Mouse (Mus musculus) megakaryocyte, embryonic 14.5 days (primary cell): ENCODE data around the gene Faf2. TPM values are rescaled to one million over a fixed set of nuclear protein-coding genes. Genes with fewer than 3 reads are reported as not detected.
A peak's percentile ranks its signal among the peaks of the same experiment; 100 is the strongest.
"Not testable (repeated sequence)": the region's sequence is repeated elsewhere in the genome, so short reads cannot be mapped to it uniquely, and the experiment has no call there.

ENCODE experiments used
- H3K27me3 ChIP-seq: replicated peaks from 2 replicates; pipeline ENCODE3; 2012; ENCODE audit warnings: inconsistent platforms
- H3K36me3 ChIP-seq: replicated peaks from 2 replicates; pipeline ENCODE3; 2012; ENCODE audit warnings: low read length, inconsistent platforms, mixed read lengths
- H3K4me1 ChIP-seq: 2 replicates; pipeline ENCODE4 v1.6.1; 2012; ENCODE audit warnings: inconsistent platforms
- H3K4me3 ChIP-seq: replicated peaks from 2 replicates; pipeline ENCODE3; 2012; ENCODE audit warnings: moderate library complexity, mild to moderate bottlenecking, inconsistent platforms
- H3K9me3 ChIP-seq: 2 replicates; pipeline ENCODE4 v1.6.1; 2012; ENCODE audit warnings: inconsistent platforms
- FLI1 ChIP-seq: IDR thresholded peaks from 2 replicates; pipeline ENCODE4 v1.6.1; 2012; ENCODE audit warnings: low read length, inconsistent platforms, mixed read lengths
- GATA1 ChIP-seq: IDR thresholded peaks from 3 replicates; pipeline ENCODE4 v1.6.1; 2012; ENCODE audit warnings: mixed read lengths, low read length, inconsistent platforms, borderline replicate concordance
- polyA plus RNA-seq: library from polyadenylated mRNA; stranded (reverse); fragments of >175 nt; gene quantifications from 2 replicates; pipeline ENCODE4 v1.2.3, GENCODE M21; 2012; ENCODE audit warnings: low replicate concordance; ENCODE audit not compliant: insufficient read depth

Gene Faf2
- polyA plus RNA-seq, 1 experiment, result 13.9 TPM

- Histone ChIP-seq H3K36me3 (peaks cover 52% of the 10 kb centered on the region), H3K4me3 (no peak overlapping the region), H3K27me3 (no peaks in the 10 kb centered on the region), H3K4me1 (peaks cover 25% of the 10 kb centered on the region), H3K9me3 (no peaks in the 10 kb centered on the region)
- TF ChIP-seq FLI1, result no peak
- no peak for TF ChIP-seq GATA1
These were observed 17.4 kb upstream of the Faf2 start for GRCm38 (mm10) chr13:54604221-54604620.

- H3K4me3 ChIP-seq, result no peak overlapping the region
- H3K4me1 ChIP-seq, result peaks cover 32% of the 10 kb centered on the region
- H3K9me3 ChIP-seq, result no peaks in the 10 kb centered on the region
- TF ChIP-seq FLI1 (no peak), GATA1 (no peak)
- H3K36me3 ChIP-seq, result peaks cover 45% of the 10 kb centered on the region
- H3K27me3 ChIP-seq, result no peaks in the 10 kb centered on the region
These were observed 16.2 kb upstream of the Faf2 start for GRCm38 (mm10) chr13:54605426-54605825.

- H3K9me3 ChIP-seq, result no peaks in the 10 kb centered on the region
- peaks cover 44% of the 10 kb centered on the region for H3K4me1 ChIP-seq
- H3K36me3 ChIP-seq, result peaks cover 35% of the 10 kb centered on the region
- H3K27me3 ChIP-seq, result no peaks in the 10 kb centered on the region
- TF ChIP-seq GATA1 (no peak), FLI1 (no peak)
- no peak overlapping the region for H3K4me3 ChIP-seq
These were observed 14.4 kb upstream of the Faf2 start for GRCm38 (mm10) chr13:54607204-54607603.

GRCm38 (mm10) chr13:54608002-54608401 lies 13.6 kb upstream of the Faf2 start:
- Histone ChIP-seq H3K36me3 (peaks cover 34% of the 10 kb centered on the region), H3K4me3 (no peak overlapping the region), H3K9me3 (no peaks in the 10 kb centered on the region), H3K4me1 (peaks cover 44% of the 10 kb centered on the region), H3K27me3 (no peaks in the 10 kb centered on the region)
- no peak for TF ChIP-seq GATA1

DNA sequence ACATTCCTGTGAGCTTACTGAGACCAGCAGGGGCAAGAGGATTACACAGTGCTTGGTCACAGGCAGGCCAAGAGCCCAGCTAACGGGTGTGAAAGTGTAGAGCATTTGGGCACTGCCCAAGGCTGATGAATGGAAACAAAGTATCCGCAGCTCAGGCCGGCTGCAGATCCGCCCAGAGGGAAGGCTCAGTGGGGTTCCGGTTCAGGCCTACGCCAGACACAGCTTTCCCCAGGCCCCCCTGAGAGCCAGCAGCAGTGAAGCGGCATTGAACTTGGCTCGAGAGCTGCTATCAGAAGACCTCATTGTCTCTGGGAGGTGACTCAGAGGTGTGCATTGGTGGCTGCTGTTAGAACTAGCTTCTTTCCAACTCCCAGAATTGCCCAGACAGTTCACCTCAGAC lies 12.9 kb upstream of the Faf2 start:
- H3K27me3 ChIP-seq, result no peaks in the 10 kb centered on the region
- peaks cover 40% of the 10 kb centered on the region for H3K4me1 ChIP-seq
- TF ChIP-seq GATA1 (no peak), FLI1 (no peak)
- H3K4me3 ChIP-seq, result no peak overlapping the region
- H3K9me3 ChIP-seq, result no peaks in the 10 kb centered on the region
- H3K36me3 ChIP-seq, result peaks cover 28% of the 10 kb centered on the region

DNA sequence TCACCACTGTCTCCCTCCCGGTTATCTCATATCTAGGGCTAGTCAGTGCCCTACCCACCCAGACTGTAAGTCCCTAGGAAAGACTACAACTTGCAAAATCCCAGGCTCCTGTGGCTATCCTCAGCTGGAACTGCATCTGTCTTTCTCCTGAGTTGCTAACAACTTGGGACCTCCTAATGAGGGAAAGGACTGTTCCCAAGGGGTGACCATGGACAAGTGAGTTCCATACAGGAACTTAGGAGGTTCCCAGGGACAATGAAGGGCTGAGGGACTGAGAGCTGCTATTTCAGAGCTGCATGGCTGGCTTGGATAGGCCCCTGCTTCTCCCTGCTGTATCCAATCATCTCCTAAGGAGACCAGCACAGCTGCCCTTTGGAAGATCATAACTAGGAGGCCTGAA lies 12.3 kb upstream of the Faf2 start:
- Histone ChIP-seq H3K4me1 (peaks cover 40% of the 10 kb centered on the region), H3K36me3 (peaks cover 23% of the 10 kb centered on the region), H3K4me3 (no peak overlapping the region), H3K27me3 (no peaks in the 10 kb centered on the region), H3K9me3 (no peaks in the 10 kb centered on the region)
- TF ChIP-seq FLI1, result no peak
- TF ChIP-seq GATA1, result no peak

DNA sequence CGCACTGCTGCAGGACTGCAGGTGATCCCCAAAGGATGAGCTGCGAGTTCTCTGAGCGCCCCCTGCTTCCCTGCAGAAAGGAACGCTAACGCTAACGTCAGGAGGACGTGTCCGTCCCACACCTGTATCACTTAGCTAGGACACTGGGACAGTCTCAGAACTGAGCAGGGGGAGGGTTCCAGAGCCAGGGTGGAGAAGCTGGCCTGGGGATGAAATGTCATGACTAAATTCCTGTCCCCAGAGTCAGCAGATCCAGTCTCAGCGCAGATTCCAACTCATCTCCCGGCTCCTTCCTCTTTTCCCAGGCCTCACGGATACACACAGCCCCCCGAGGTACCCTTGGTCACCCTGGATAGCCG lies 11.0 kb upstream of the Faf2 start:
- H3K27me3 ChIP-seq, result no peaks in the 10 kb centered on the region
- H3K36me3 ChIP-seq, result peaks cover 13% of the 10 kb centered on the region
- no peak for TF ChIP-seq GATA1
- no peak for TF ChIP-seq FLI1
- peak overlapping the region; percentile 94 for H3K4me3 ChIP-seq
- H3K9me3 ChIP-seq, result no peaks in the 10 kb centered on the region
- peaks cover 35% of the 10 kb centered on the region for H3K4me1 ChIP-seq

DNA sequence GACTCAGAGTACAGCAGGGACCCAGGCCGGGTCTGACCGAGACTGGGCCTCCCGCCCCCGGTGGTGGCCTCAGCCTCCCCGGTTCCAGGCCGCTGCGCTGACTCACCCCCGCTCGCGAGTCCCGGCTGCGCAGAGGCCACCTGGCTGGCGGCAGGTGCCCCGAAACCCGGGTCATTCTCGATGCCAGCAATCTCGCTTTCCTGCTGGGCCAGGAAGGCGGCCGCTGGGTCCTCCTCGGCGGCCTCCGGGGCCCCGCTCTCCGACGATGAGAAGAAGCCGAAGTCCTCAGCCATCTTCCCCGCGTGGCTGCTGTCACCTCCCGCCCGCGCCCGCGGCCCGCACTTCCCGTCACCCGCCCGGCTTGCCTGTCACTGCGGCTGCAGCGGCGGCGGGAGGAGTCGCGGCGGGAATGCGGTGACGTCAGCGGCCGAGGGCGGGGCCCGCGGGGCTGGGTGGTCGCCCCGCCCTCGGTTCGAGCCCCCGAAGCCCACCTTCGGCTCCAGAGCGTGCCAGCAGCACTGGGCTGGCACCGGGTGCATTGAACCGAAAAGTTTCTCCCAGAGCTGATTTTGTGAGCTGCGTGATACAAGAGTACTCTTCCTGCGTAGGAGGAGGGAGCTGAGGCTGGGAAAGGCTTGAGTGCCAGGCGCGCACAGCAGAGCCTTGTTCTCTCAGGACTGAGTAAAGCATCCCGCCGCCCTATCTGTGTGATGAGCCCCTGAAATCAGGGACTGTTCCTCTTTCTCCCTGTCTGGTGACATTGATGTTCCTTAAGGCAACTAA lies 10.4 kb upstream of the Faf2 start, which contains the start of gene Cltb:
TSS of gene Cltb (minus strand) at position 373 of the 783 bp plus-strand sequence.
- no peak for TF ChIP-seq GATA1
- no peak for TF ChIP-seq FLI1
- H3K4me1 ChIP-seq, result peaks cover 32% of the 10 kb centered on the region
- H3K27me3 ChIP-seq, result no peaks in the 10 kb centered on the region
- peaks cover 7% of the 10 kb centered on the region for H3K36me3 ChIP-seq
- no peaks in the 10 kb centered on the region for H3K9me3 ChIP-seq
- peak within 1 kb of the TSS; percentile 94 for H3K4me3 ChIP-seq

DNA sequence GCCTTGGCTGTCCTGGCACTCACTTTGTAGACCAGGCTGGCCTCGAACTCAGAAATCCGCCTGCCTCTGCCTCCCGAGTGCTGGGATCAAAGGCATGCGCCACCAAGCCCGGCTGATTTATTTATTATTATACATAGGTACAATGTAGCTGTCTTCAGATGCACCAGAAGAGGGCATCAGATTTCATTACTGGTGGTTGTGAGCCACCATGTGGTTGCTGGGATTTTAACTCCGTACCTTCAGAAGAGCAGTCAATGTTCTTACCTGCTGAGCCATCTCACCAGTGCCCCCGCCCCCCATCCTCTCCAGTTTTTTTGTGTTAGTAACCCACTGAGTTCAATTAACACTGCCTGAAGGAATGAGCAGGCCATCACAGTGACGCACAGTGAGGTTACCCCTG lies 8.4 kb upstream of the Faf2 start:
- not testable (repeated sequence) for H3K27me3 ChIP-seq, H3K36me3 ChIP-seq, H3K9me3 ChIP-seq, H3K4me3 ChIP-seq
- peaks cover 35% of the 10 kb centered on the region for H3K4me1 ChIP-seq

- Histone ChIP-seq H3K4me3 (no peak overlapping the region), H3K36me3 (no peaks in the 10 kb centered on the region), H3K27me3 (peaks cover 9% of the 10 kb centered on the region), H3K4me1 (peaks cover 18% of the 10 kb centered on the region), H3K9me3 (no peaks in the 10 kb centered on the region)
- TF ChIP-seq GATA1 (no peak), FLI1 (no peak)
These were observed 5.3 kb upstream of the Faf2 start for GRCm38 (mm10) chr13:54616307-54616706.

DNA sequence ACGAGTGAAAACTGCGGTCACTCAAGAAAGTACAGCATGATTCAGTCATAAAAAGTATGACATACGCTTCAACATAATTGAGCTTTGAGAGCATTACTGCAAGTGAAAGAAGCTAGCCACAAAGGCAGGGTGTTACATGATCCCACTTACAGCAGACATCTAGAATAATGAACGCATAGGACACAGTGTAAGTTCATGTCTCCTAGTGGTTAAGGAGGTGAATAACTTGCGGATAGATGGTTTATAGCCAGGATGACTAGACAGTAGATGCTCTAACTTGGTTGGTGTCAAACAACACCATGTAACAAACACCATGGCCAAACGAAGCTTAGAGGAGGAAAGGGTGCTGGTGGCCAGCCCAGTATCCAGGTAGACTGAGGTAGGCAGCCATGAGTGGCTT lies 4.6 kb upstream of the Faf2 start:
- H3K36me3 ChIP-seq, result no peaks in the 10 kb centered on the region
- no peak overlapping the region for H3K4me3 ChIP-seq
- peaks cover 14% of the 10 kb centered on the region for H3K4me1 ChIP-seq
- H3K27me3 ChIP-seq, result peaks cover 9% of the 10 kb centered on the region
- no peaks in the 10 kb centered on the region for H3K9me3 ChIP-seq
- TF ChIP-seq GATA1, result no peak
- TF ChIP-seq FLI1, result no peak
